Mouse (Mus musculus) kidney, adult 2 months (tissue): ENCODE results near the gene Mettl1.

Source experiments
- CTCF ChIP-seq: fragments of 200-500 bp; conservative IDR thresholded peaks from 2 replicates; pipeline ENCODE4 v1.5.1; 2011; ENCODE audit warnings: low read depth, mild to moderate bottlenecking, control low read depth, low read length, moderate library complexity, mixed read lengths; ENCODE audit not compliant: insufficient read depth, insufficient read length
- POLR2A ChIP-seq: fragments of 200-500 bp; IDR thresholded peaks from one replicate; pipeline ENCODE4 v1.6.1; 2011; ENCODE audit warnings: low read depth, low read length, control low read depth

DNA sequence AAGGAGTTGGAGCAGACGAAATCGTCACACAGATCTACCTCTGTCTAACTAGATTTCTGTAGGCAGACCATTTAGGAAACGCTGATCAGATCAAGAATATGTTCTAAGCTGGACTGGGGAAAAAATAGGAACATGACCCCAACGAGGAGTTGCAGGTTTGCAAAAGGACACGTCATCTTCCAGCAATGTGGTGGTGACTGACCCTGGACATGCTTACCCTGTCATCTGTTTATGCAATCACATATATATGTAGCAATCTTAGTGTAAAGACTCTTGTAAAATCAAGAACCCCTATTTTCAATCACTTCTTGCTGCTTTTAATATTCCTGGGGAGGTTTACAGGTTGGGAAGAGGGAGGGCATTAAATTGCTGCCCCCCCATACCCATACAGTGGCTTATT, 21.3 kb downstream of the Mettl1 start:
- TF ChIP-seq CTCF (no peak), POLR2A (no peak)
